Mouse (Mus musculus) bone marrow macrophage, adult 2 months (primary cell): Measurements from ENCODE around the gene Tmem106b.

ENCODE experiments used
- CTCF ChIP-seq: IDR thresholded peaks from 2 replicates; pipeline ENCODE4 v1.5.1; 2012; ENCODE audit warnings: low read depth, mild to moderate bottlenecking, low read length, moderate library complexity
- POLR2A ChIP-seq: IDR thresholded peaks from 2 replicates; pipeline ENCODE4 v1.6.1; 2012; ENCODE audit warnings: mild to moderate bottlenecking, low read depth, low read length, borderline replicate concordance

- TF ChIP-seq CTCF, result no peak
- no peak for TF ChIP-seq POLR2A
Observed at GRCm38 (mm10) chr6:13069302-13070146, at the start of gene Tmem106b.
